Mouse (Mus musculus): Measurements from ENCODE around the gene Nutm1.

- TF ChIP-seq EP300 (optimal IDR thresholded peaks at IDR 0.05), result no peak
- peak; percentile 65 for TF ChIP-seq CTCF (IDR thresholded peaks at IDR 0.05; ENCODE audit: low read depth)
Observed at GRCm38 (mm10) chr2:112259241-112259962, at the start of gene Nutm1.

Data from stomach, postnatal 0 days (tissue).